Mouse (Mus musculus): ENCODE results near the gene Psmb6.
A peak's percentile ranks its signal among the peaks of the same experiment; 100 is the strongest.

The Psmb6 gene

GRCm38 (mm10) chr11:70525184-70525678 lies at the start of gene Psmb6:
TSS of gene Psmb6 (plus strand) at chr11:70525367.
- DNase-seq (ENCODE audit: low spot score in 2 of 2), result peak; percentile 94 to 96

DNA sequence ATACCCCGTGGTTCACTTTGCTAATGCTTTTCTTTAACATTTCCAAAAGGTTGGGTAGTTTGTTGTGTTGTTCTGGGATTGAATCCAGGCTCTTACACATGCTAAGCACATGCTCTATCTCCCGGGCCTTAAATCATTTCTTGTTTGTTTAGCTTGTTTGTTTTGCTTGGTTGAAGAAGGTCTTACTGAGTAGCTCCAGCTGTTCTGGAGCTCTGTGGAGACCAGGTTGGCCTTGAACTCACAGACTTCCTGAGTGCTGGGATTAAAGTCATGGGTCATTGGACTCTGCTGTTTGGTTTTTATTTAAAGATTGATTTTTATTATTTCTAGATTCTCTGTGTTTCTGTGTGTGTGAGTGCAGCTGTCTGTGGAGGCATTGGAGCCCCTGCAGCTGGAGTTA lies 39.7 kb upstream of the Psmb6 start:
- DNase-seq (ENCODE audit: low spot score in 2 of 2), result no peak

DNA sequence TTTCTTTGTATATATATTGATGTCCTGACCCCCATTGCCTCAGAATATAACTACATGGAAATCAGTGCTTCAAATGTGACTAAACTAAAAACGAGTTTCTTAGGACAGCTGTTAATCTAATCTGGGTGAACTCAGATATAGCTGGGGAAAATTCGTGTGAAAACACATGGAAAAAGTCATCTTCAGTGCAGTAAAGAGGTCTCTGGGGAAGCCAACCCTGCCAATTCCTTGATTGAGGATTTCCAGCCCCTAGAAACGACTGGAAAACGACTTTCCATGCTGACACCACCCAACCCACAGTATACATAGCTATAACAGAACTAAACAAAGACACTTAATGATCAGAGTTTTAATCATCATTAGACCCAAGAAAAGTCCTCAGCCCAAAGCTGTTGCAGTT lies 37.4 kb upstream of the Psmb6 start:
- DNase-seq (ENCODE audit: low spot score in 2 of 2), result no peak

GRCm38 (mm10) chr11:70489138-70489537 lies 36.0 kb upstream of the Psmb6 start:
- no peak for DNase-seq (ENCODE audit: low spot score in 2 of 2)

DNA sequence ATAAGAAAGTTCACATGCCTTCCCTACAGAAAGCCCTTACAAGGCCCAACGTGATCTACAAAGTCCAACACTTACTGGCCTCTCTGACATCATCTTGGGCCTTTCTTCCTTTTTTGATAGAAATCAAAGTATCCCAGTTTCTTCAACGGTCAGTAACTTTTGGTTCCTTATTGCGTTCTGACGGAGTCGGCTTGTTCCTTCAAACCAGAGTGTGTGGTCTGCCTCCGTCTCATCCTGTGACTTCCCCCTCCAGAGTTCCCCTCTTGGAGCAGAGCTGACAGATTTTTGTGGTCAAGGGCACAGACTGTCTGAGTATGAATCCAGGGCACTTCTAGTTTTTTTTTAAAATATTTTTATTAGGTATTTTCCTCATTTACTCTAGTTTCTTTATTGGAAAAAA lies 35.5 kb upstream of the Psmb6 start:
- peak; percentile 16 to 39 for DNase-seq (ENCODE audit: low spot score in 2 of 2)

- DNase-seq (ENCODE audit: low spot score in 2 of 2), result no peak
Measured at GRCm38 (mm10) chr11:70499566-70500475, 25.3 kb upstream of the Psmb6 start.

DNA sequence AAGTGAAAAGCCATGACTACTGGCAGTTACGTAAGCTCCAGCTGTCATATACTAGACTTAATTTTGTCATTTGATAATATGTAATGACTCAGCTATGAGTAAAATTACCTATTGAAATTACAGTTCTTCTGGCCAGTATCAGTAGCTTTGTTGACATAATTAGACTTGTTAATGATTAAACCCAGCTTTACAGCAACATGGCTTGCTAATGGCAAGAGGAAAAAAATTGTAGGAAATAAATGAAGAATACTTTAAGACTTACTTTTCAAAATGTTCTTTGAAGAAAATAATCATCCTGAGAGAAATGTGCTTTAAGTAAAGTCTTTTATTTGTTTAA lies 24.7 kb upstream of the Psmb6 start:
- DNase-seq (ENCODE audit: low spot score in 2 of 2), result no peak

- DNase-seq (ENCODE audit: low spot score in 2 of 2), result no peak
Measured at GRCm38 (mm10) chr11:70502018-70502417, 23.1 kb upstream of the Psmb6 start.

GRCm38 (mm10) chr11:70504970-70505369 lies 20.2 kb upstream of the Psmb6 start, which contains the start of gene Tm4sf5:
TSS of gene Tm4sf5 (plus strand) at chr11:70505244.
- DNase-seq (ENCODE audit: low spot score in 2 of 2), result no peak

- peak; percentile 70 to 71 for DNase-seq (ENCODE audit: low spot score in 2 of 2)
Measured at GRCm38 (mm10) chr11:70506385-70506784, 18.8 kb upstream of the Psmb6 start.

DNA sequence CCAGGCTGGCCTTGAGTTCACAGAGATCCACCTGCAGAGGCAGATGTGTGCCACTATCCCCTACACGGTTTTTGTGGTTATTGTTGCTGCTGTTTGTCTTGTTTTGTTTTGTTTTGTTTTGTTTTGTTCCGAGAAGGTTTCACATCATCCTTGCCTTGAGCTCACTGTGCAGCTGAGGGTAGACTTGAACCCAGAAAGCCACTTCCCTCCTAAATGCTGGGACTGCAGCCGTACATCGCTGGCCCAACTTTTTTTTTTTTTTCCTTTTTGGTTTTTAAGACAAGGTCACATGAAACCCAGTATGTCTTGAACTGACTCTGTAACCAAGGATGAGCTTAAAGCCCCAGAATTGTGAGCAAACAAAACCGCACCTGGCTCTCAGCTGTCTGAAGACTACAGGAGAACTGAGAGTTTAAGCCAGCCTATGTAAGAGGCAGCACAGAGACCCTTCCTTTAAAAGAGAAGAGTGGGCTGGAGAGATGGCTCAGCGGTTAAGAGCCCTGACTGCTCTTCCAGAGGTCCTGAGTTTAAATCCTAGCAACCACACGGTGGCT lies 18.1 kb upstream of the Psmb6 start:
- no peak for DNase-seq (ENCODE audit: low spot score in 2 of 2)

- peak; percentile 39 to 42 for DNase-seq (ENCODE audit: low spot score in 2 of 2)
Measured at GRCm38 (mm10) chr11:70509753-70510564, 15.2 kb upstream of the Psmb6 start.

- DNase-seq (ENCODE audit: low spot score in 2 of 2), result no peak
Measured at GRCm38 (mm10) chr11:70511242-70511641, 13.9 kb upstream of the Psmb6 start.

DNA sequence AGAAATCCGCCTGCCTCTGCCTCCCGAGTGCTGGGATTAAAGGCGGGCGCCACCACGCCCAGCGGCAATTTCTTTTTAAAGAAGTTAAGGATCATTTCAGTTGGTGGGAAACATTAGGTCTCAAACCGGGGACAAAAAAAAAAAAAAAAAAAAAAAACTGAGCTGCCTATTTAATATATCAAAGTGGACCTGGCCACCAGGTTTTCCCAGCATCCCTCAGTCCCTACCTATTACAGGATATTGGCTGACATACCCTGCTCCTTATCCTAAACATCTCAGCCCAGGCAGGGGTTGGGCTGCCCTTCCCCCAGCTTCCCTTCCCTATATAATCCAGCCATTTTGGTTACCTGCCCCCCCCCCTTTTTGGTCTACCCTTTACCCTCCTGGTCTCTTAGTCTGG lies 13.3 kb upstream of the Psmb6 start:
- DNase-seq (ENCODE audit: low spot score in 2 of 2), result no peak

DNA sequence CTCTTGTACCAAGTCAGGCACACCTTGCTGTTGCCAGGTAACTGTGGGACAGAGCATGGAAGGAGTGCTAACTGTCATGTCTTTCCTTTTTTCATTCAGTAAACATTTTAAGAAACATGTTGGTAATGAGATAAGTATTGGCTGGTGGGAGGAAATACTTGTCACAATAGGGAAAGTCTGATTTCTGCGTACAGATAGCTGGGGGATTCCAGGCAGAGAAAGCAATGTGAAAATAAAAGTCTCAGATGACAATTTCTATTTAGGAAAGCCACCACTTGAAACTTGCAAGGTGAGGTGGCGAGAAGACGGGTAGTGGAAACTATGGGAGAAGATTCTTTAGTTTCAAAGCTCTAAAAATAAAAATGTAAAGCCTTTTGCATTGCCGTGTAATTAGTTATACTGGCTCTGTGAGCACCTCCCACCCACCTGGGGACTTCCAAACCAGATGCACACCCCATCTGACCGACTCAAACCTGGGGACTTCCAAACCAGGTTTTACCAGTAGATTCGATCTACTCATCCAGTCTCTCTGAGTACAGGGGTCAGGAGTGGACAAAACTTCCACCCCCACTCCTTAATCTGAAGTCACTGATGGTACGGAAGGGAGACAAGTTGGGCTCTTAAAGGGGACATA lies 12.3 kb upstream of the Psmb6 start:
- DNase-seq (ENCODE audit: low spot score in 2 of 2), result no peak

- no peak for DNase-seq (ENCODE audit: low spot score in 2 of 2)
Measured at GRCm38 (mm10) chr11:70513520-70513919, 11.6 kb upstream of the Psmb6 start.

DNA sequence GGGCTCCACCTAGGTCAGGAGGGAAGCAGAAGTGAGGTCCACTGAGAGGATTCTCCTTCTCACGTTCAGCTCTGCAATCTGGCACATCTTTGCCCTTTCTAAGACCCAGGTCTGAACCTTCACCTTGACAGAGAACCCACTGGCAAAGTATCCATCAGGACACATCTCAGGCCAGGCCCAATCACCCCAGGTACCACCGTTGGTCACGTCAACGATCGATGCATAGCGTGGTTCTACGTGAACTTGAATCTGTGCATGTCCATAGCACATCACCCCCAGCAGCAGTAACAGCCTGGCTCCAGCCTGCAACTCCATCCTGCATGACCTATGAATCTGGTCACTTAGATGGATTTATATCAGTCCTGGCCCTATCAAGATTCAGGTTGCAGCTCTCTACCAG lies 10.9 kb upstream of the Psmb6 start, which contains the start of gene Vmo1:
TSS of gene Vmo1 (minus strand) at position 329 of the 400 bp plus-strand sequence.
- no peak for DNase-seq (ENCODE audit: low spot score in 2 of 2)

DNA sequence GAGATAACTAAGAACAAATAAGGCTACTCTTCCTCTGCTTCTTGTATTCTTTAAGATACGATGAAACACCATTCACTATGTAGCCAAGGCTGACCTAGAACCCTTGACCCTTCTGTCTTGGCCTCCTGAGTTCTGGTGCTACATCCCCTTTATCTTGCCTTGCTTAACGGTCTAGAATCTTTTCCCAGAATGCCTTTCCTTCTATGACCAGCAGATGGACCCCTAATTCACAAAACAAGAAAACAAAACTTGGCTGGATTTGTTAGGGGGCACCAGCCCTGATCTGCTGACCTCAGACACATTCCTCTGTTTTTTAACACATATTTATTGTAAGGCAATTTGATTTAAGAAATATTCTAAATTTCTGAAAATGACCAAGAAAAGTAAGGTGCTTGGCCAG lies 8.8 kb upstream of the Psmb6 start:
- peak in 1 of 2 experiments; percentile 47 for DNase-seq (ENCODE audit: low spot score in 2 of 2)

- no peak for DNase-seq (ENCODE audit: low spot score in 2 of 2)
Measured at GRCm38 (mm10) chr11:70518436-70518835, 6.7 kb upstream of the Psmb6 start.

- DNase-seq (ENCODE audit: low spot score in 2 of 2), result no peak
Measured at GRCm38 (mm10) chr11:70518923-70519322, 6.2 kb upstream of the Psmb6 start, which contains the start of gene Gltpd2. TSS of gene Gltpd2 (plus strand) at chr11:70519196.

DNA sequence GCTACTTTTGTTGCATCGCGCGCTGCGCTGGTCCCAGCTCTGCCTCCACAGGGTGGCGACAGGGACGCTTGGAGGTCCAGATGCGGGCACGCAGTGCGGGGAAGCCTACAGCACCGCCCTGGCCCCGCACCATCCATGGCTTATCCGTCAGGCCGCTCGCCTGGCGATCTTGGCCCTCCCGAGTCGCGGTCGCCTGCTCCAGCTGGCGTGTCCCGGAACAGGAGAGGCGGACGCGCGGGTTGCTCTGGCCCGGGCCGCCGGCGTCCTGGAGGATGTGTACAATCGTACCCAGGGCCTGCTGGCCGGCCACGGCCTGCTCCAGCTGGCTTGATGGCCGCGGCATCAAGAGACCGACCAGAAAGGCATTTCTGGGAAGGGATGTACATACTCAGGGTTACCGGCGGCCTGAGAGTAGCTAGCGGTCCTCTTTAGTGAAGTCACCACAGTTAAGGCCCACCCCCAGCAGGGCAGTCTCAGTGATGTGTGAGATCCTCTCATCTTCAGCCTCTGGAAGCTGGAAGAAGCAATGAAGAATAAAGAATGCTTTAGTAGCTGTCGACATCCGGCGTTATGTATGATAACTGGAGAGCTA lies 4.9 kb upstream of the Psmb6 start:
- no peak for DNase-seq (ENCODE audit: low spot score in 2 of 2)
